Mouse (Mus musculus): ENCODE data around the gene Slc35b1. TPM values are rescaled to one million over a fixed set of nuclear protein-coding genes. Genes with fewer than 3 reads are reported as not detected.

The Slc35b1 gene
- polyA plus RNA-seq, 1 experiment from 2014 or later: 40.1 TPM

- WGBS (ENCODE audit: insufficient replicate concordance): 46% methylated on average over 5 of the region's 5 CpGs
- ATAC-seq (no peak), DNase-seq (no peak)
- no peak overlapping the region for H3K4me3 ChIP-seq (ENCODE audit: low read depth, low read length)
- no peaks in the 10 kb centered on the region for H3K9me3 ChIP-seq (ENCODE audit: low read length)
- peaks cover 29% of the 10 kb centered on the region for H3K36me3 ChIP-seq (replicated peaks; ENCODE audit: insufficient read depth, low read length)
- peaks cover 4% of the 10 kb centered on the region; the same call in 1 of the 2 replicates for H3K4me1 ChIP-seq (ENCODE audit: insufficient read depth)
- no peak overlapping the region for H3K27ac ChIP-seq (ENCODE audit: low read depth)
- TF ChIP-seq CTCF (IDR thresholded peaks at IDR 0.05; ENCODE audit: low read depth) (no peak), EP300 (IDR thresholded peaks at IDR 0.05; ENCODE audit: low read depth) (no peak)
- H3K4me2 ChIP-seq (ENCODE audit: low read depth, low read length): no peak overlapping the region
- H3K27me3 ChIP-seq (ENCODE audit: insufficient read depth, low read length): no peaks in the 10 kb centered on the region
- H3K9ac ChIP-seq (replicated peaks): no peak overlapping the region
Measured at GRCm38 (mm10) chr11:95393500-95393816, 9.0 kb downstream of the Slc35b1 start.

- ATAC-seq: no peak
- no peak for DNase-seq
- Histone ChIP-seq H3K27ac (ENCODE audit: low read depth) (no peak overlapping the region), H3K4me1 (ENCODE audit: insufficient read depth) (peaks cover 4% of the 10 kb centered on the region; the same call in 1 of the 2 replicates), H3K4me3 (ENCODE audit: low read depth, low read length) (no peak overlapping the region), H3K27me3 (ENCODE audit: insufficient read depth, low read length) (0 out of 2 replicates have a peak, but pooled peaks cover 4% of the 10 kb centered on the region), H3K4me2 (ENCODE audit: low read depth, low read length) (no peak overlapping the region), H3K9ac (replicated peaks) (no peak overlapping the region), H3K9me3 (ENCODE audit: low read length) (no peaks in the 10 kb centered on the region), H3K36me3 (replicated peaks; ENCODE audit: insufficient read depth, low read length) (peaks cover 23% of the 10 kb centered on the region)
- TF ChIP-seq CTCF (IDR thresholded peaks at IDR 0.05; ENCODE audit: low read depth) (no peak), EP300 (IDR thresholded peaks at IDR 0.05; ENCODE audit: low read depth) (no peak)
- 53% methylated on average over 5 of the region's 5 CpGs for WGBS (ENCODE audit: insufficient replicate concordance)
Measured at GRCm38 (mm10) chr11:95394112-95394511, 9.6 kb downstream of the Slc35b1 start.

- Histone ChIP-seq H3K36me3 (replicated peaks; ENCODE audit: insufficient read depth, low read length) (no peaks in the 10 kb centered on the region), H3K9ac (replicated peaks) (no peak overlapping the region), H3K4me2 (ENCODE audit: low read depth, low read length) (no peak overlapping the region), H3K9me3 (ENCODE audit: low read length) (no peaks in the 10 kb centered on the region), H3K4me1 (ENCODE audit: insufficient read depth) (peaks cover 4% of the 10 kb centered on the region; the same call in 1 of the 2 replicates), H3K4me3 (ENCODE audit: low read depth, low read length) (no peak overlapping the region), H3K27me3 (ENCODE audit: insufficient read depth, low read length) (peaks cover 8% of the 10 kb centered on the region; the same call in 1 of the 2 replicates), H3K27ac (ENCODE audit: low read depth) (no peak overlapping the region)
- DNase-seq: no peak
- WGBS (ENCODE audit: insufficient replicate concordance): 53% methylated on average over 1 of the region's 1 CpGs
- TF ChIP-seq CTCF (IDR thresholded peaks at IDR 0.05; ENCODE audit: low read depth) (no peak), EP300 (IDR thresholded peaks at IDR 0.05; ENCODE audit: low read depth) (no peak)
- no peak for ATAC-seq
Measured at GRCm38 (mm10) chr11:95396548-95396947, 12.1 kb downstream of the Slc35b1 start.

GRCm38 (mm10) chr11:95397843-95398835 is 13.6 kb downstream of the Slc35b1 start:
- H3K36me3 ChIP-seq (replicated peaks; ENCODE audit: insufficient read depth, low read length): no peaks in the 10 kb centered on the region
- H3K9me3 ChIP-seq (ENCODE audit: low read length): no peaks in the 10 kb centered on the region
- no peak overlapping the region for H3K4me2 ChIP-seq (ENCODE audit: low read depth, low read length)
- TF ChIP-seq EP300 (IDR thresholded peaks at IDR 0.05; ENCODE audit: low read depth) (no peak), CTCF (IDR thresholded peaks at IDR 0.05; ENCODE audit: low read depth) (peak; percentile 95)
- DNase-seq: peak; percentile 79
- H3K4me1 ChIP-seq (ENCODE audit: insufficient read depth): peaks cover 4% of the 10 kb centered on the region; the same call in 1 of the 2 replicates
- H3K4me3 ChIP-seq (ENCODE audit: low read depth, low read length): no peak overlapping the region
- WGBS (ENCODE audit: insufficient replicate concordance): 50% methylated on average over 14 of the region's 14 CpGs
- no peak overlapping the region for H3K9ac ChIP-seq (replicated peaks)
- H3K27me3 ChIP-seq (ENCODE audit: insufficient read depth, low read length): peaks cover 8% of the 10 kb centered on the region; the same call in 1 of the 2 replicates
- H3K27ac ChIP-seq (ENCODE audit: low read depth): no peak overlapping the region
- no peak for ATAC-seq

GRCm38 (mm10) chr11:95399520-95400020 is 15.1 kb downstream of the Slc35b1 start:
- H3K27me3 ChIP-seq (ENCODE audit: insufficient read depth, low read length): peaks cover 8% of the 10 kb centered on the region; the same call in 1 of the 2 replicates
- no peak overlapping the region for H3K4me2 ChIP-seq (ENCODE audit: low read depth, low read length)
- DNase-seq (no peak), ATAC-seq (no peak)
- H3K4me3 ChIP-seq (ENCODE audit: low read depth, low read length): no peak overlapping the region
- H3K9ac ChIP-seq (replicated peaks): no peak overlapping the region
- H3K27ac ChIP-seq (ENCODE audit: low read depth): no peak overlapping the region
- 76% methylated on average over 13 of the region's 13 CpGs for WGBS (ENCODE audit: insufficient replicate concordance)
- no peaks in the 10 kb centered on the region for H3K36me3 ChIP-seq (replicated peaks; ENCODE audit: insufficient read depth, low read length)
- H3K9me3 ChIP-seq (ENCODE audit: low read length): no peaks in the 10 kb centered on the region
- peaks cover 4% of the 10 kb centered on the region; the same call in 1 of the 2 replicates for H3K4me1 ChIP-seq (ENCODE audit: insufficient read depth)
- TF ChIP-seq CTCF (IDR thresholded peaks at IDR 0.05; ENCODE audit: low read depth) (no peak), EP300 (IDR thresholded peaks at IDR 0.05; ENCODE audit: low read depth) (no peak)

- DNase-seq (no peak), ATAC-seq (no peak)
- WGBS (ENCODE audit: insufficient replicate concordance): 84% methylated on average over 5 of the region's 5 CpGs
- H3K27ac ChIP-seq (ENCODE audit: low read depth): no peak overlapping the region
- no peaks in the 10 kb centered on the region for H3K9me3 ChIP-seq (ENCODE audit: low read length)
- TF ChIP-seq EP300 (IDR thresholded peaks at IDR 0.05; ENCODE audit: low read depth) (no peak), CTCF (IDR thresholded peaks at IDR 0.05; ENCODE audit: low read depth) (no peak)
- no peak overlapping the region for H3K9ac ChIP-seq (replicated peaks)
- H3K36me3 ChIP-seq (replicated peaks; ENCODE audit: insufficient read depth, low read length): no peaks in the 10 kb centered on the region
- H3K4me3 ChIP-seq (ENCODE audit: low read depth, low read length): no peak overlapping the region
- peaks cover 8% of the 10 kb centered on the region; the same call in 1 of the 2 replicates for H3K27me3 ChIP-seq (ENCODE audit: insufficient read depth, low read length)
- H3K4me1 ChIP-seq (ENCODE audit: insufficient read depth): peaks cover 4% of the 10 kb centered on the region; the same call in 1 of the 2 replicates
- H3K4me2 ChIP-seq (ENCODE audit: low read depth, low read length): no peak overlapping the region
Measured at GRCm38 (mm10) chr11:95401568-95401967, 17.1 kb downstream of the Slc35b1 start.

Measured in liver, postnatal 0 days (tissue).